Mouse (Mus musculus) midbrain, embryonic 12.5 days (tissue): Measurements from ENCODE around the gene Kif5c. TPM values are rescaled to one million over a fixed set of nuclear protein-coding genes. Genes with fewer than 3 reads are reported as not detected.

Source experiments
- ATAC-seq: fragments of 200-750 bp; cut with Nextera tagmentation; 2 replicates; pipeline ENCODE4 v1.8.0; 2017; ENCODE audit warnings: low read depth, moderate TSS enrichment, moderate library complexity; ENCODE audit not compliant: low FRiP score
- H3K27ac ChIP-seq: fragments of 300-500 bp; sonication (generic); replicated peaks from 2 replicates; pipeline ENCODE4 v1.5.1; 2016; ENCODE audit warnings: mild to moderate bottlenecking
- H3K27me3 ChIP-seq: fragments of 300-500 bp; sonication (generic); 2 replicates; pipeline ENCODE4 v1.6.1; 2016; ENCODE audit warnings: mild to moderate bottlenecking
- H3K36me3 ChIP-seq: fragments of 300-500 bp; sonication (generic); 2 replicates; pipeline ENCODE4 v1.6.1; 2016
- H3K4me1 ChIP-seq: fragments of 300-500 bp; sonication (generic); 2 replicates; pipeline ENCODE4 v1.6.1; 2016
- H3K4me2 ChIP-seq: fragments of 300-500 bp; sonication (generic); replicated peaks from 2 replicates; pipeline ENCODE4 v1.6.1; 2016; ENCODE audit warnings: mild to moderate bottlenecking, moderate library complexity
- H3K4me3 ChIP-seq: fragments of 300-500 bp; sonication (generic); 2 replicates; pipeline ENCODE4 v1.5.1; 2016; ENCODE audit warnings: mild to moderate bottlenecking
- H3K9ac ChIP-seq: fragments of 300-500 bp; sonication (generic); replicated peaks from 2 replicates; pipeline ENCODE4 v1.6.1; 2016; ENCODE audit warnings: mild to moderate bottlenecking, moderate library complexity
- H3K9me3 ChIP-seq: fragments of 300-500 bp; sonication (generic); 2 replicates; pipeline ENCODE4 v1.6.1; 2016; ENCODE audit warnings: mild to moderate bottlenecking
- WGBS: fragments of 180-500 bp; shearing (Covaris S2); methylation state at CpG from one replicate; pipeline ENCODE4 v1.1.7; 2016; 5-methylcytosine and 5-hydroxymethylcytosine counted together
- polyA plus RNA-seq: library from polyadenylated mRNA; unstranded; fragments of >200 nt; fragmentation: Nextera tagmentation; extraction: Ambion mirVana; gene quantifications from 2 replicates; pipeline ENCODE4 v1.2.1, GENCODE M21; 2016

Gene Kif5c
- polyA plus RNA-seq, 1 experiment from 2014 or later: 131 TPM

DNA sequence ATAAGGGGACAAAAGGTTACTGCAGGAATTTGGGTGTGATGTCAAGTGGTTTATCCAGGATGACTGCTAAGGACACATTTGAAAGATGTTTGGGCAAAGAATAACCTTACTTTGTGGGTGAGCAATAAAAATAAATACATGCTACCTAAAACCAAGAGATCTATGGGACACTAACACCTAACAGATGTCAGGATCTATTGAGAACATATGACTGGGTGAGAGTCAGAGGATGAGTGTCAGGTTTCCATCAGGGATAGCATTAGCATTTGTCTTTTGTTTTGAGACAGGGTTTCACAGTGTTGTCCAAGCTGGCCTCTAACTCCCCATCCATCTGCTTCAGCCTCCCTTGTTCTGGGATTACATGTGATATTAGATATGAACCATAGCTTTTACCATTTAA lies 26.2 kb upstream of the Kif5c start:
- Histone ChIP-seq H3K27ac (no peak overlapping the region), H3K4me2 (no peak overlapping the region), H3K27me3 (no peaks in the 10 kb centered on the region), H3K4me1 (no peaks in the 10 kb centered on the region), H3K36me3 (no peaks in the 10 kb centered on the region), H3K9me3 (no peaks in the 10 kb centered on the region), H3K9ac (no peak overlapping the region), H3K4me3 (no peak overlapping the region)
- no peak for ATAC-seq

DNA sequence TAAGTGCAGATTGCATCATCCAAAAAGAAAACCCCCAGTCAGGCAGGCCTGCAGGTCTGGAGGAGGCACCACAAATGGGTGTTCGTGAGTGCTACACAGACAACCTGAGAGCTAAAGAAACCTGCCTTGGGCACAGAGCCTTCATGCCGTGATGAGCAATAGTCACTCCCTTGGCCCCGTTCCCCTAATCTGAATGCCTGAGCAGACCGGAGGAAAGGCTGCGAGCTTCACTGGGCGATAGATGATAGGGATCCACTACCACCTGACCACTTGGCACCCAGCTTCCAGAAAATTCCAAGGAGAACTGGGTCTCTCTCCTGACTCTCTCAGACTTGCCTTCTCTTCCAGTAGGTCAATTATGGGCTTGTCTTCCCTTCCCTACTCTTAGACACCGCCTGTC lies 24.2 kb upstream of the Kif5c start:
- H3K4me2 ChIP-seq: no peak overlapping the region
- no peak for ATAC-seq
- no peaks in the 10 kb centered on the region for H3K4me1 ChIP-seq
- H3K4me3 ChIP-seq: no peak overlapping the region
- no peaks in the 10 kb centered on the region for H3K9me3 ChIP-seq
- H3K27me3 ChIP-seq: no peaks in the 10 kb centered on the region
- H3K27ac ChIP-seq: no peak overlapping the region
- no peak overlapping the region for H3K9ac ChIP-seq
- WGBS: 89% methylated on average over 7 of the region's 7 CpGs
- H3K36me3 ChIP-seq: no peaks in the 10 kb centered on the region

DNA sequence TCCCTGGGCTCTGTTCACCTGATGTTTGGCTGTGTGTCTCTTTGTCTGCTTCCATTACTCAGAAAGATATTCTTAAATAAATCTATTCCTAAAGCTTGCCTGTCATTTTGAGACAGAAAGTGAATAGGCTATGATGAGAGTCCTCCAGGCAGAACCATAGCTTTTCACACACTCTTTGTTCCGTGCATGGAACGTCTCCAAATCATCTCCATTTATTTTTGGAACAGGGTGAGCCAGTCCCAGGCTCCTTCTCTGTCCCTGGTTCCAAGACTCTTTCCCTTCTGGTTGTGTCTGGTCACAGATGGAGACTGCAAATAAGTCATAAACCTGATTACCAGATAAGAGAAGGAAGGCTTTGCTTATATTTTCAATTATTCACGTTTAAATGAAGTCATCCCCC lies 22.8 kb upstream of the Kif5c start:
- 85% methylated on average over 3 of the region's 3 CpGs for WGBS
- Histone ChIP-seq H3K9ac (no peak overlapping the region), H3K27me3 (no peaks in the 10 kb centered on the region), H3K36me3 (no peaks in the 10 kb centered on the region), H3K9me3 (no peaks in the 10 kb centered on the region), H3K4me3 (no peak overlapping the region), H3K27ac (no peak overlapping the region), H3K4me2 (no peak overlapping the region), H3K4me1 (peaks cover 6% of the 10 kb centered on the region; the same call in 1 of the 2 replicates)
- ATAC-seq: no peak

DNA sequence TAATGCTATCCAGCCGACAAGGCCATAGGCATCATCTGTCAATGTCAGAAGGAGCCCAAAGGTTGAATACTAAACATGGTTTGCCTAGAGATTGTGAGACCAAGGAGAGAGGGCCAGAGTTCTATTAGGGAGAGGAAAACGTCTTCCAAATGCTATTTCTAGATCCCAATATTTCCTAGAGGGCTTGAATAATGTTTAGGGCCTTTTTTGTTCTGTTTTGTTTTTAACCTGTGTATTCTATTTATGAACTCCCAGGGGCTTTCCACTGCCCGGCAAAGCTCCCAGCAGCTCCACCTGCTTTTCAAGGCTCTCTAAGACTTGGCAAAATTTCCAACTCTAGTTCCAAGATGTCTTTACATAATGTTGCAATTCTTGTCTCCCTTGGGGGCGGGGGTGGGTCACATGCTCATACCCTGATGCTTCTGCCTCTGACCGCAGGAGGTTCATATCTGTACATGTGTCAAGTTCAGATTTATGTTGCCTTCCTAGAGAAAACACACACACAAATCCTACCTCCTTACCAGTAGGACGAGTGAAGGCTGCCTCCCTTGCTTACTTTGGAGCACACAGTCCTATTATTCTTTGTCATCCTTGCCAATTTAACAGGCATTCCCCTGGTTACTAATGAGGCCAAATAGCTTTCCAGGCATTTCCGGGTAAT lies 18.9 kb upstream of the Kif5c start:
- no peak overlapping the region for H3K4me3 ChIP-seq
- no peaks in the 10 kb centered on the region for H3K9me3 ChIP-seq
- peaks cover 10% of the 10 kb centered on the region; the same call in 1 of the 2 replicates for H3K4me1 ChIP-seq
- no peaks in the 10 kb centered on the region for H3K36me3 ChIP-seq
- no peak overlapping the region for H3K27ac ChIP-seq
- no peaks in the 10 kb centered on the region for H3K27me3 ChIP-seq
- no peak overlapping the region for H3K4me2 ChIP-seq
- ATAC-seq: no peak
- WGBS: 71% methylated on average over 7 of the region's 7 CpGs
- no peak overlapping the region for H3K9ac ChIP-seq

DNA sequence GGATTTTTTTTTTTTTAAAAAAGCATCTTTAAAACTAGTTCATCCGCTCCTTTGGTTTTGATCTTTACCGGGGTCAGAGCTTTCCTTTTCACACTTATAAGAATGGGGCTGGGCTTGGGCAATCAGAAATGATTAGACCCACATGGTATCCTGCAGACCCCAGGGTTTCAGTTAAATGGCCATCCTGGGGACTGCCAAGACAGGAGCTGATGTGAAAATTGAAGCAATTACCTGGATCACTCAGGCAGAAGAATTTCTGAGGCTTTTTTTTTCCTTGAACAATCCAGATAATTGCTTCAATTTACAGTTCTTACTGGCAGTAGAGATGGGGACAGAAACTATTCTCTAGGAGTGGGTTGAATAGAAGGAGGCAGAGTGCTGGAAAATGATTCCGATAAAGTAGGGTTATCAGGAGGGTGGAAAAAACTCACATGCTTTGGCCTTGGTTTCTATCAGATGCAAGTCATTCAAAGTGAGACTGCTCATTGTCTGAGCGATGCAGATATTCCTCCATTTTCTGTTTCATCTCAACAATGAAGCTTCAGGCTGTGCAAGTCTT lies 16.2 kb upstream of the Kif5c start:
- Histone ChIP-seq H3K36me3 (no peaks in the 10 kb centered on the region), H3K9me3 (no peaks in the 10 kb centered on the region), H3K27ac (no peak overlapping the region; the same call in 1 of the 2 replicates), H3K4me3 (no peak overlapping the region), H3K27me3 (no peaks in the 10 kb centered on the region), H3K4me1 (peaks cover 10% of the 10 kb centered on the region; the same call in 1 of the 2 replicates), H3K9ac (no peak overlapping the region), H3K4me2 (no peak overlapping the region)
- WGBS: 73% methylated on average over 4 of the region's 4 CpGs
- ATAC-seq: peak; percentile 56; the same call in 1 of the 2 replicates

DNA sequence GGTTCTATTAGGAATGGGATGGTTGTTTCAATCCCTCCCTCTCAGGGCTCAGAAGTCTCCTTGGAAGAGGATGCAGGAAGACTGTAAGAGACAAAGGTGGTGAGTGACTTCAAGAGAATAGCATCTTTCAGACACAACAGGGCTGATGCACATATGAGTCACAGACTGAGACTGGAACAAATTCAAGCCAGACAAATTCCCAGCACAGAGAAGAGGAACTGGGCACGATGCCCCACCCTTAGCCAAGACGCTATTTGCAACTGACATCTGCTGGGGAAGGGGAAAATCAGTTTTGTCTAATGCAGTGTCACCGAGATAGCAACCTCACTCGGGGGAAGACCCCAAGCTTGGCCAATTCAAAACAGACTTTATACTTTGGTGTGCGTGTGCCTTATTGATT lies 9.5 kb upstream of the Kif5c start:
- 87% methylated on average over 5 of the region's 5 CpGs for WGBS
- Histone ChIP-seq H3K9ac (no peak overlapping the region), H3K4me2 (no peak overlapping the region), H3K27ac (no peak overlapping the region), H3K4me3 (no peak overlapping the region), H3K36me3 (no peaks in the 10 kb centered on the region), H3K4me1 (no peaks in the 10 kb centered on the region), H3K27me3 (no peaks in the 10 kb centered on the region), H3K9me3 (no peaks in the 10 kb centered on the region)
- ATAC-seq: no peak

DNA sequence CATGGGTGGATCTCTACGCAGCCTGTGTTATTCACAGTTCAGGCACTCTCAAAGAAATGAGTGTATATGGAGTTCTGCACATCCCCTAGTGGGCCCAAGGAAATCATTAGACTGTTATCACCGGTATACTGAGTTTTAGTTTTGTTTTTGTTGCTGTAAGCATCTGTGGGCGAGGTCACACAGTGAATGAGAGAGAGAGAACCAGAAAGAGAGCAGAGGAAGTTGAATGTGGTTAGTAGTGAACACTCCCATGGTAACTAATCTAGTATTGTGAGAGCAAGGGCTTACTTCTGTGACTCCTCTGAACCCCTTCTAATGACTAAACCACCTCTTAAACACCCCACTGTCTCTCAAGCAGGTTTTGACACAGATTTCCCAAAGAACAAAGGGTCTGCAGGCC lies 2.3 kb upstream of the Kif5c start:
- Histone ChIP-seq H3K4me3 (no peak overlapping the region), H3K4me1 (peaks cover 10% of the 10 kb centered on the region), H3K4me2 (no peak overlapping the region), H3K9me3 (no peaks in the 10 kb centered on the region), H3K27me3 (no peaks in the 10 kb centered on the region), H3K36me3 (no peaks in the 10 kb centered on the region), H3K27ac (no peak overlapping the region), H3K9ac (no peak overlapping the region)
- ATAC-seq: no peak
- WGBS: 72% methylated on average over 3 of the region's 3 CpGs

DNA sequence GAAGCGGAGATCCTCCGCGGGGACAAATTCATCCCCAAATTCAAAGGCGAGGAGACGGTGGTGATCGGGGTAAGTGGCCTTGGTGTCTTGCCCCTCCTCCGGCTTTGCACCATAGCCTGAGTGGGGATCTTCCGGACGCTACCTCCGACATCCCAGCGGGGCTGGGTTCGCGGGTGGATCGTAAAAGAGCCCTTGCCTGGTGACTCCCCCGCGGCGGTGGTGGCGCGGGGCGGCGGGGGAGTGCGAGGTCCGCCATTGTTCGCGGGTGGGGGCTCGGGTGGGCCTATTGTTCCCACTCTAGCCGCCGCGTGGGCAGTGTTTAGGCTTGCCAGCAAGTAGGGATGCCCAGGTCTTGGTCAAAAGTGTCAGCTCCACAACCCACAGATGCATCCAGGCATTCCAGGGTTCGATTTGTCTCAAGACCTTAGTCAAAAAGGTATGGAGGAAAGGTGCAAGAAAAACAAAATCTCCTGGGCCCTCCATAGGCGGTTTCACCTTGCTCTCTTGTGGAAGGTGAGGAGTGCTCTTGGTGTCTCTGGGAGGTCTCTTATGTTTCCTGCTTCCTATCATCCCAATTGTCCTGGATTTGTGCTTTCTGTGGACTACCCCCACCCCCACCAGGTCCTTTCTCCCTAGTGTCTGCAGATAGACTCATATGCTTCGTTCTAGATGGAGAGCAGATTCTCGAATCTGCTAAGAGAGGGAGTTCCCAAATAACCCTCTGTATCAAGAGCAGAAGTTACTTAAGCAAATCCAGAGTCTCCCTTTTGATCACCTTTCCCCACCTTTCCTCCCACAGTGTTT lies 823 bp downstream of the Kif5c start:
- ATAC-seq: peak; percentile 48

DNA sequence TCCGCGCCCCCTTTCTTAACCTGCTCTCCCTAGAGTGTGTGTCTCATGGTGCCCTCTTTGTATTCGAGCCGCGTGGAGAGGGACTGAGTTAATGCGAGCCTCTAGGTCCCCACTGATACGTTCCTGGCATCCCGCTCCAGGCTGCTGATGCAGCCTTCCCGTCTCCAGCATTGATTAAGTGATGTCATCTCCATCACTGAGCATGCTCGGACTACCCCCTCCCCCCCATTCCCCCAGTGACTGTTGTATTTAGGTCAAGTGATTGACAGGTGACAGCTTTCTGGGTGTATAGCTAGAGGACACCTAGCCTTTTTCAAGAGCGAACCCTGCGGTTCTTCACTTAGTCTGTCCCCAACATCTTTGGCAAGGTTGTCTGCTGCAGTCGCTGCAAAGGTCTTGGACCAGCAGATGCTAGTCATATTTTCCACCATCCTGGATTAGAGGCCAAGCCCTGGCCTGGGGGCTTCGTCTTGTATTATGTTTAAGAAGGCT lies 1.6 kb downstream of the Kif5c start:
- peak overlapping the region; percentile 97 for H3K9ac ChIP-seq
- H3K4me2 ChIP-seq: peak overlapping the region; percentile 73
- no peaks in the 10 kb centered on the region for H3K9me3 ChIP-seq
- no peaks in the 10 kb centered on the region for H3K27me3 ChIP-seq
- peak overlapping the region; percentile 88 for H3K27ac ChIP-seq
- 10% methylated on average over 14 of the region's 14 CpGs for WGBS
- H3K4me1 ChIP-seq: peaks cover 17% of the 10 kb centered on the region
- peaks cover 22% of the 10 kb centered on the region for H3K36me3 ChIP-seq
- peak overlapping the region; percentile 91 for H3K4me3 ChIP-seq
- peak; percentile 74 for ATAC-seq

More for the DNA sequence above, 823 bp downstream of the Kif5c start:
- Histone ChIP-seq H3K27ac (peak overlapping the region; percentile 88), H3K36me3 (peaks cover 22% of the 10 kb centered on the region), H3K4me2 (peak overlapping the region; percentile 73), H3K27me3 (no peaks in the 10 kb centered on the region), H3K4me1 (peaks cover 17% of the 10 kb centered on the region), H3K9me3 (no peaks in the 10 kb centered on the region), H3K9ac (peak overlapping the region; percentile 97), H3K4me3 (peak overlapping the region; percentile 91)
- WGBS: 0% methylated on average over 33 of the region's 33 CpGs

DNA sequence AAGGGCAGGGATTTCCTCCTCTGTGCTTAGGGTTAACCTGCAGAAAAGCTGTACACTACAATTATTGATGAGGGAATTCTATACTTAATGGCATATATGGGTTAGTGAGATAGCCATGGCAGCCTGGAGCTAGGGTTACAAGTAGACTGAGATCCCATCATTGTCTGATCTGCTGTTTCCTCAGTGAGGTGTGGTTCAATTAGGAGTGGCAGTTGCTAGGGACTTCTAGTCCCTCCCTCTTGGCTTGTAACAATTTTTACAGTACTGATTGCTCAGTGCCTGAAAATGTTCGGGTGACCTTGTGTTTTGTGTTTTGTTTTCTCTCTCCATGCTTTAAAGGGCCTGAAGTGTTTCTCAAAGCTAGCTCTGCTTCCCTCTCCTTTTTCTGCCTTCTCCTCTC lies 2.1 kb downstream of the Kif5c start:
- Histone ChIP-seq H3K9ac (peak overlapping the region; percentile 97), H3K4me3 (peak overlapping the region; percentile 91), H3K36me3 (peaks cover 22% of the 10 kb centered on the region), H3K4me2 (peak overlapping the region; percentile 73), H3K27me3 (no peaks in the 10 kb centered on the region), H3K4me1 (peaks cover 21% of the 10 kb centered on the region), H3K9me3 (no peaks in the 10 kb centered on the region), H3K27ac (peak overlapping the region; percentile 88)
- no peak for ATAC-seq
- 46% methylated on average over 1 of the region's 1 CpGs for WGBS

DNA sequence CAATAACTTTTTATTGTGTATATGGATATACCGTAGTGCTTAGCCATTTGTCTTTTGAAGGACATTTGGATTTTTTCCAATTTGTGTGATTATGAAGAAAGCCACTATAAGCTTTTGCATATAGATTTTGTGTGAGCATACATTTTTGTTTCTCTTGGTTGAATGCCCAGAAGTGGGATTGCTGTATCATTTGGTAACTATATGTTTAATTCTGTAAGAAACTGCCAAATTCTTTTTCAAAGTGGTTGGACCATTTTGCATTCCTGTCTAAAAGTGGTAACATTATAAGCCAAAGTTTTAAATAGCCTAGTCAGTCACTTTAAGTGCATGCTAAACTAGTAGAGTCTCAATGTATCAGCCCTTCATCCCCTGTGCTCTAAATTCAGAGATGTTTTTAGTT lies 6.5 kb downstream of the Kif5c start:
- WGBS: 100% methylated on average over 1 of the region's 1 CpGs
- H3K4me2 ChIP-seq: no peak overlapping the region

DNA sequence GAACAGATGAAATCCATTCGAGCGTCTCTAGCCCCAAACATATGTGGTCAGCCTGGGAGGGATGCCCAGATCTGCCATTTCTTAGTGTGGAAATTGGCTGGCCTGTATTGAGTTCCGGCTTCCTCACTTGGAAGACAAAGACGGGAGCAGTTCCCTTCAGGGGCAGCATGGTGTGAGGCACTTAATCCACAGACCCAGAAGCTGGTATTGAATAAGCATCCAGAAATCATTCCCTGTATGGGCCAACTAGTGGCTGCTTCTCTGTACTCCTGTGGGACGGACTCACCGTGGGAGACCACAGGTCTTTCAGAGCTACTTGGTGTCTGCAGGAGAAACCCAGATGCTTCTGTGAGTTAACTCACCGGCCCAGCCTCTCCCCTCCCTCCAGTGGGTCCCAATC lies 8.5 kb downstream of the Kif5c start:
- H3K27ac ChIP-seq: 0 out of 2 replicates have a peak overlapping the region, but pooled peaks have one; percentile 30
- H3K27me3 ChIP-seq: no peaks in the 10 kb centered on the region
- no peak overlapping the region for H3K9ac ChIP-seq
- peaks cover 27% of the 10 kb centered on the region for H3K4me1 ChIP-seq
- H3K4me2 ChIP-seq: no peak overlapping the region
- no peak overlapping the region for H3K4me3 ChIP-seq
- H3K9me3 ChIP-seq: no peaks in the 10 kb centered on the region
- H3K36me3 ChIP-seq: peaks cover 21% of the 10 kb centered on the region
- 53% methylated on average over 7 of the region's 7 CpGs for WGBS
- peak; percentile 27; the same call in 1 of the 2 replicates for ATAC-seq

More for the DNA sequence above, 6.5 kb downstream of the Kif5c start:
- Histone ChIP-seq H3K27ac (no peak overlapping the region), H3K4me3 (no peak overlapping the region), H3K4me1 (peaks cover 39% of the 10 kb centered on the region), H3K9me3 (no peaks in the 10 kb centered on the region), H3K9ac (no peak overlapping the region), H3K27me3 (no peaks in the 10 kb centered on the region), H3K36me3 (peaks cover 27% of the 10 kb centered on the region)
- no peak for ATAC-seq
